Mouse (Mus musculus): ENCODE results near the gene Ick. TPM values are rescaled to one million over a fixed set of nuclear protein-coding genes. Genes with fewer than 3 reads are reported as not detected.
"Not testable (repeated sequence)": the region's sequence is repeated elsewhere in the genome, so short reads cannot be mapped to it uniquely, and the experiment has no call there.

Gene Ick
- polyA plus RNA-seq (2012; ENCODE audit: insufficient read depth, insufficient read length, low replicate concordance, missing spikeins), result not detected in 2 replicates

DNA sequence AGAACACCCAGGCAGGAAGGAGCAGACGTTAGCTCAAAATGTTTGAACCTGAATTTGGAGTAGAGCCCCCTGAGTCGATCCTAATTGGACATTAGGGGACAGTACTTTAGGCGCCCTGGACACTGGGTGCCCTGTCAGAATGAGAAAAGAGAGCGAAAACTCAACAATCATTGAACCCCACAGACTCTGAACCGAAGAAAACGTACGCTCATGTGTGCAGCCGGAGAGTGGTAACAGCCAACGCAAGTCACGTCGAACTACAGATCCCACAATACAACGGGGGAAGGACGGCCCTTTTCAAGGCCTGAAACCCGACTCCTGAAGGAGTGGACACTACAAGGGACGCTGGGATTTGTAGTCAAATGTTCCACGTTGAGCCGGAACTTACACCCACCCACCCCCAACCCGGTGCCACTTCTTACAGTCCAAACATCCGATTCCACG is at the start of gene Ick, which contains the start of gene Fbxo9:
Gene Ick, plus strand, starts transcription at position 397 of the 444 bp plus-strand sequence.
Gene Fbxo9, minus strand, starts transcription at position 270 of the 444 bp plus-strand sequence.
- Histone ChIP-seq H3K4me3 (ENCODE audit: insufficient read depth, low read depth, low read length) (peak within 1 kb of the TSS; percentile 72), H3K27ac (ENCODE audit: insufficient read depth, low read depth, low read length) (peak within 1 kb of the TSS; percentile 78), H3K4me1 (ENCODE audit: control insufficient read depth, insufficient read depth, low read length) (peaks cover 8% of the 10 kb centered on the region; the same call in 1 of the 2 replicates)
- under 1% methylated on average over 20 of the region's 20 CpGs for WGBS
- TF ChIP-seq POLR2A (IDR thresholded peaks at IDR 0.05; ENCODE audit: insufficient read depth, low read depth, low read length), result no peak
- no peak for TF ChIP-seq CTCF (IDR thresholded peaks at IDR 0.05; ENCODE audit: insufficient read depth, low read depth, low read length)

DNA sequence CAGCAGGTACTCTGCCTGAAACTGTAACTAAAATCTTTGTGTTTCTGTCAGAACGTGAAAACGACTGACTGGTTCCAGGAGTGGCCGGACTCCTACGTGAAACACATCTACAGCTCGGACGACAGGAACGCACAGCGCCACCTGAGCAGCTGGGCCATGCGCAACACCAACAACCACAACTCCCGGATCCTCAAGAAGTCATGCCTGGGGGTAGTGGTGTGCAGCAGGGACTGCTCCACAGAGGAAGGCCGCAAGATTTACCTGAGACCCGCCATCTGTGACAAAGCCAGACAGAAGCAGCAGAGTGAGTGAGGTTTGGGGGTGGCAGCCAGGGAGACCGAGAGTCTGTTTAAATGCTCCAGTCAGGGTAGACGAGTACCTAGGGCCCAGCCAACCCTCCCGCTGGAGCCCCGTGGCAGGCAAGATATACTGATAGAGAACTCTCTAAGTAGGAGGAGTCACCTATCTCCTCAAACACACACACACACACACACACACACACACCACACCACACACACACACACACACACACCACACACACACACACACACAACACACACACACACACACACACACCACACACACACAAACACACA is 49.4 kb upstream of the Ick start:
- no peak for TF ChIP-seq POLR2A (IDR thresholded peaks at IDR 0.05; ENCODE audit: insufficient read depth, low read depth, low read length)
- TF ChIP-seq CTCF (IDR thresholded peaks at IDR 0.05; ENCODE audit: insufficient read depth, low read depth, low read length), result no peak
- WGBS, result 86% methylated on average over 16 of the region's 16 CpGs
- Histone ChIP-seq H3K27ac (ENCODE audit: insufficient read depth, low read depth, low read length) (no peak overlapping the region), H3K4me1 (ENCODE audit: control insufficient read depth, insufficient read depth, low read length) (no peaks in the 10 kb centered on the region), H3K4me3 (ENCODE audit: insufficient read depth, low read depth, low read length) (no peak overlapping the region)

DNA sequence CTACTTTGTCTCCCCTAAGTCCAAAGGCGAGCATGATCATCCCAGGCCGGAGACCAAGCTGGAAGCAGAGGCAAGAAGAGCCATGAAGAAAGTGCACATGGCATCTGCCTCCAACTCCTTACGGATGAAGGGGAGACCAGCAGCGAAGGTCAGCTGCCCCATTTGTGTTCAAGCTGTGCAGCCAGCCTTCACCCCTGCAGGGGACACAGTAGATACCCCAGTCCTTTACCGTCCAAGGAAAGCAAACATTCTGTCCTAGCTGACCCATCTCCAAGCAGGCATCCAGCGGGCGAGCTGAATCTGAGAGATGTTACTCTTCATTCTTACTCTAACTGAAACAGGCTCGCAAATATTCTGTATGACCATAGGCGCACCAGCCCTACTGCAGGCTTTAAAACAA is 46.6 kb upstream of the Ick start:
- WGBS, result 93% methylated on average over 9 of the region's 9 CpGs
- TF ChIP-seq CTCF (IDR thresholded peaks at IDR 0.05; ENCODE audit: insufficient read depth, low read depth, low read length) (no peak), POLR2A (IDR thresholded peaks at IDR 0.05; ENCODE audit: insufficient read depth, low read depth, low read length) (no peak)
- H3K4me1 ChIP-seq (ENCODE audit: control insufficient read depth, insufficient read depth, low read length), result no peaks in the 10 kb centered on the region
- no peak overlapping the region for H3K27ac ChIP-seq (ENCODE audit: insufficient read depth, low read depth, low read length)
- no peak overlapping the region for H3K4me3 ChIP-seq (ENCODE audit: insufficient read depth, low read depth, low read length)

DNA sequence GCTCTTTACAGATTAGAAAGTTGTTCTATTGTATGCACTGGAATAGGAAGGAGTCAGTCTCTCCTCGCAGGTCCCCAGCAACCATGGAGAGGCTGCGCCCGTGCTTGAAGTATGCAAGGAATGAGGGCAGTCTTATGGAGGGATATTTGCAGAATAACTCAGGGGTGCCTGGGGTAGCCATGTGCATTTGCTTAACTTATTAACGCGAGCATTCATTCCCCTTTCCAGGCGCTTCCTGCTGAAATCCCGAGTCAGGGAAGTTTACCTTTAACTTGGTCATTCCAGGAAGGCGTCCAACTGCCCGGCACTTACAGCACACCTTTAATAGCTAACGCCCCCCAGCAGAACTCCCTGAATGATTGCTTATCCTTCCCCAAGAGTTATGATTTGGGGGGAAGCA is 44.9 kb upstream of the Ick start:
- 78% methylated on average over 10 of the region's 10 CpGs for WGBS
- TF ChIP-seq POLR2A (IDR thresholded peaks at IDR 0.05; ENCODE audit: insufficient read depth, low read depth, low read length), result no peak
- no peak for TF ChIP-seq CTCF (IDR thresholded peaks at IDR 0.05; ENCODE audit: insufficient read depth, low read depth, low read length)
- Histone ChIP-seq H3K4me1 (ENCODE audit: control insufficient read depth, insufficient read depth, low read length) (no peaks in the 10 kb centered on the region), H3K27ac (ENCODE audit: insufficient read depth, low read depth, low read length) (no peak overlapping the region), H3K4me3 (ENCODE audit: insufficient read depth, low read depth, low read length) (no peak overlapping the region)

DNA sequence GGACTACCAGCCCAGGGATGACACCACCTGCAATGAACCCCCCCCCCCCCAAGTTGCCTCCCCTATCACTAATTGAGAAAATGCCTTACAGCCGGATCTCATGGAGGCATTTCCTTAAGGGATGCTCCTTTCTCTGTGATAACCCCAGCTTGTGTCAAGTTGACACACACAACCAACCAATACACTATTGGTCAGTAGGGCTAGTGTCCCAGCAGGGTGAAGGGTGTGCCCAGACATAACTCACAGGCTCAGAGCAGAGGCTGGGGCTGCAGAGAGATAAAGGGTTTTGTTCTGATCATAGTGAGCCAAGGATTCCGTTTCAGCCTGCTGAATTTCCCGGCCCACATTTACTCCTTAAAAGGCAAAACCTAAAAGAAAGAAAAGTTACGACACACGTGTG is 38.5 kb upstream of the Ick start:
- Histone ChIP-seq H3K4me1 (ENCODE audit: control insufficient read depth, insufficient read depth, low read length) (no peaks in the 10 kb centered on the region), H3K27ac (ENCODE audit: insufficient read depth, low read depth, low read length) (no peak overlapping the region), H3K4me3 (ENCODE audit: insufficient read depth, low read depth, low read length) (no peak overlapping the region)
- TF ChIP-seq POLR2A (IDR thresholded peaks at IDR 0.05; ENCODE audit: insufficient read depth, low read depth, low read length), result no peak
- no peak for TF ChIP-seq CTCF (IDR thresholded peaks at IDR 0.05; ENCODE audit: insufficient read depth, low read depth, low read length)
- 69% methylated on average over 5 of the region's 5 CpGs for WGBS

DNA sequence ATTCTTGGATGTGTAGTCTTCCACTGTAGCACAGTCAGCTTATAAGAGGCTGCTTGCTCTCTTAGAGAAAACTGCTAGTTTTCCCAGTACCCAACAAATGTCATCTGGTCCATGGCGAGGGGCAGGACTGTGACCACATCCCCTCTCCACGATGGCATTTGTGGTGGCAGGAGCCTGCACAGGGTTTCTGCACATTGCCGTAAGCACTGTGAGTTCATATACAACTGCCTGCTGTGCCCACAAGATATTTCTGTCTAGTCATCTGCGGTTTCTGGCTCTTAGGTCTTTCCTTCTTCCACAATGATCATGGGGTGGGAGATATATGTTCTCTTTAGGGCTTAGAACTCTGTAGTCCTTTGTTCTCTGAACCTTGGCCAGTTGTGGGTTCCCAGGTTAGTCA is 37.4 kb upstream of the Ick start:
- TF ChIP-seq CTCF (IDR thresholded peaks at IDR 0.05; ENCODE audit: insufficient read depth, low read depth, low read length), result no peak
- no peak overlapping the region for H3K4me3 ChIP-seq (ENCODE audit: insufficient read depth, low read depth, low read length)
- H3K27ac ChIP-seq (ENCODE audit: insufficient read depth, low read depth, low read length), result no peak overlapping the region
- H3K4me1 ChIP-seq (ENCODE audit: control insufficient read depth, insufficient read depth, low read length), result no peaks in the 10 kb centered on the region
- WGBS, result 90% methylated on average over 4 of the region's 4 CpGs

GRCm38 (mm10) chr9:78073291-78073690 is 35.7 kb upstream of the Ick start:
- WGBS, result 91% methylated on average over 3 of the region's 3 CpGs

GRCm38 (mm10) chr9:78073713-78074340 is 35.2 kb upstream of the Ick start:
- H3K4me3 ChIP-seq (ENCODE audit: insufficient read depth, low read depth, low read length), result no peak overlapping the region
- no peak overlapping the region for H3K27ac ChIP-seq (ENCODE audit: insufficient read depth, low read depth, low read length)
- no peak for TF ChIP-seq CTCF (IDR thresholded peaks at IDR 0.05; ENCODE audit: insufficient read depth, low read depth, low read length)
- 89% methylated on average over 13 of the region's 13 CpGs for WGBS
- H3K4me1 ChIP-seq (ENCODE audit: control insufficient read depth, insufficient read depth, low read length), result no peaks in the 10 kb centered on the region

More at GRCm38 (mm10) chr9:78073291-78073690, 35.7 kb upstream of the Ick start:
- not testable (repeated sequence) for H3K4me3 ChIP-seq (ENCODE audit: insufficient read depth, low read depth, low read length); H3K27ac ChIP-seq (ENCODE audit: insufficient read depth, low read depth, low read length); H3K4me1 ChIP-seq (ENCODE audit: control insufficient read depth, insufficient read depth, low read length)

GRCm38 (mm10) chr9:78075256-78075655 is 33.7 kb upstream of the Ick start:
- Histone ChIP-seq H3K4me3 (ENCODE audit: insufficient read depth, low read depth, low read length) (no peak overlapping the region), H3K27ac (ENCODE audit: insufficient read depth, low read depth, low read length) (no peak overlapping the region), H3K4me1 (ENCODE audit: control insufficient read depth, insufficient read depth, low read length) (no peaks in the 10 kb centered on the region)
- TF ChIP-seq POLR2A (IDR thresholded peaks at IDR 0.05; ENCODE audit: insufficient read depth, low read depth, low read length) (no peak), CTCF (IDR thresholded peaks at IDR 0.05; ENCODE audit: insufficient read depth, low read depth, low read length) (no peak)
- WGBS, result 97% methylated on average over 3 of the region's 3 CpGs
